Mouse (Mus musculus): ENCODE measurements at regions not wholly inside any gene's neighbourhood (a gene's known extent, or its start where the extent isn't known, plus 50 kb on each side); places are given as distances from the start of the nearest gene placed in this dataset.
A peak's percentile ranks its signal among the peaks of the same experiment; 100 is the strongest.
"Not testable (repeated sequence)": the region's sequence is repeated elsewhere in the genome, so short reads cannot be mapped to it uniquely, and the experiment has no call there.

GRCm38 (mm10) chr9:115414190-115414589 is 104.0 kb upstream of the Stt3b start:
- DNase-seq (ENCODE audit: low read depth, low spot score) = no peak

- DNase-seq (ENCODE audit: low read depth, low spot score) = no peak
Measured at GRCm38 (mm10) chr9:115422786-115423185, 112.6 kb upstream of the Stt3b start.

GRCm38 (mm10) chr9:115426682-115427081 is 116.5 kb upstream of the Stt3b start:
- DNase-seq (ENCODE audit: low read depth, low spot score) = no peak

GRCm38 (mm10) chr9:115430271-115430670 is 120.0 kb upstream of the Stt3b start:
- no peak for DNase-seq (ENCODE audit: low read depth, low spot score)

GRCm38 (mm10) chr9:115434696-115435095 is 124.5 kb upstream of the Stt3b start:
- no peak for DNase-seq (ENCODE audit: low read depth, low spot score)

GRCm38 (mm10) chr9:115436301-115436700 is 126.1 kb upstream of the Stt3b start:
- no peak for DNase-seq (ENCODE audit: low read depth, low spot score)

- not testable (repeated sequence) for DNase-seq (ENCODE audit: low read depth, low spot score)
Measured at GRCm38 (mm10) chr9:115438234-115438633, 128.0 kb upstream of the Stt3b start.

- no peak for DNase-seq (ENCODE audit: low read depth, low spot score)
Measured at GRCm38 (mm10) chr9:115446681-115447080, 136.5 kb upstream of the Stt3b start.

GRCm38 (mm10) chr9:115450741-115451320 is 140.6 kb upstream of the Stt3b start:
- peak; percentile 48 for DNase-seq (ENCODE audit: low read depth, low spot score)

GRCm38 (mm10) chr9:115454771-115455170 is 144.6 kb upstream of the Stt3b start:
- DNase-seq (ENCODE audit: low read depth, low spot score) = no peak

- no peak for DNase-seq (ENCODE audit: low read depth, low spot score)
Measured at GRCm38 (mm10) chr9:115456121-115456520, 145.9 kb upstream of the Stt3b start.

- DNase-seq (ENCODE audit: low read depth, low spot score) = no peak
Measured at GRCm38 (mm10) chr9:115456638-115457037, 146.4 kb upstream of the Stt3b start.

- DNase-seq (ENCODE audit: low read depth, low spot score) = no peak
Measured at GRCm38 (mm10) chr9:115457889-115458710, 147.9 kb upstream of the Stt3b start.

GRCm38 (mm10) chr9:115459075-115459474 is 148.9 kb upstream of the Stt3b start:
- not testable (repeated sequence) for DNase-seq (ENCODE audit: low read depth, low spot score)

GRCm38 (mm10) chr9:115465326-115465725 is 155.1 kb upstream of the Stt3b start:
- DNase-seq (ENCODE audit: low read depth, low spot score) = no peak

GRCm38 (mm10) chr9:115468641-115469040 is 158.4 kb upstream of the Stt3b start:
- no peak for DNase-seq (ENCODE audit: low read depth, low spot score)

GRCm38 (mm10) chr9:115471582-115471981 is 161.4 kb upstream of the Stt3b start:
- DNase-seq (ENCODE audit: low read depth, low spot score) = no peak

- DNase-seq (ENCODE audit: low read depth, low spot score) = no peak
Measured at GRCm38 (mm10) chr9:115473037-115473436, 162.8 kb upstream of the Stt3b start.

- no peak for DNase-seq (ENCODE audit: low read depth, low spot score)
Measured at GRCm38 (mm10) chr9:115473847-115474246, 163.6 kb upstream of the Stt3b start.

- no peak for DNase-seq (ENCODE audit: low read depth, low spot score)
Measured at GRCm38 (mm10) chr9:115474342-115474741, 164.1 kb upstream of the Stt3b start.

- no peak for DNase-seq (ENCODE audit: low read depth, low spot score)
Measured at GRCm38 (mm10) chr9:115476205-115476604, 166.0 kb upstream of the Stt3b start.

- DNase-seq (ENCODE audit: low read depth, low spot score) = no peak
Measured at GRCm38 (mm10) chr9:115477556-115478220, 167.5 kb upstream of the Stt3b start.

GRCm38 (mm10) chr9:115478946-115479345 is 168.7 kb upstream of the Stt3b start:
- DNase-seq (ENCODE audit: low read depth, low spot score) = no peak

Measured in ES-CJ7 (cell line).